Mouse (Mus musculus) thymus, adult 2 months (tissue): ENCODE results near the gene Gbp2b.

Source experiments
- CTCF ChIP-seq: fragments of 200-500 bp; IDR thresholded peaks from 2 replicates; pipeline ENCODE4 v1.5.1; 2012; ENCODE audit warnings: mild to moderate bottlenecking, control low read depth, low read length, moderate library complexity, borderline replicate concordance; ENCODE audit not compliant: control insufficient read depth, poor library complexity, insufficient read depth; ENCODE audit errors: extremely low read depth
- POLR2A ChIP-seq: fragments of 200-500 bp; IDR thresholded peaks from 2 replicates; pipeline ENCODE4 v1.6.1; 2012; ENCODE audit warnings: mild to moderate bottlenecking, low read length, control low read depth, moderate library complexity; ENCODE audit not compliant: control insufficient read depth, poor library complexity, insufficient read depth; ENCODE audit errors: extremely low read depth

- TF ChIP-seq CTCF (no peak), POLR2A (no peak)
These were observed at the start of gene Gbp2b for GRCm38 (mm10) chr3:142594547-142594946.
